In genomic region chr3:46875848-46876247, GRCm38 (mm10) we compare ENCODE assay signal across 19 mouse cellular contexts.
A peak's percentile ranks its signal among the peaks of the same experiment; 100 is the strongest.
DNase-seq lines count a peak whose midpoint lies in the region; ATAC-seq and TF ChIP-seq lines count a peak whose summit lies in the region.
"Had no signal": no experiment of that assay in that cellular context is flagged by ENCODE, and none has a peak within 500 bp of the region (broad histone marks: within the 10 kb centered on the region; RNA-seq: fewer than 3 reads in every experiment).

No protein-coding gene starts in this region.

- H3K9ac ChIP-seq in lung, embryonic 15.5 days, result no peak overlapping the region
- no peak overlapping the region for H3K9ac ChIP-seq in lung, postnatal 0 days (replicated peaks; ENCODE audit: low read depth)
- H3K9ac ChIP-seq in hindbrain, postnatal 0 days (replicated peaks; ENCODE audit: low read length), result no peak overlapping the region
- H3K9ac ChIP-seq: forebrain, embryonic 13.5 days; hindbrain, embryonic 12.5 days; hindbrain, embryonic 15.5 days had no signal

- WGBS in lung, embryonic 15.5 days, result 82% methylated on average over 1 of the region's 1 CpGs
- WGBS in lung, postnatal 0 days, result 81% methylated on average over 1 of the region's 1 CpGs
- WGBS in hindbrain, postnatal 0 days, result 93% methylated on average over 1 of the region's 1 CpGs

- no peaks in the 10 kb centered on the region for H3K4me1 ChIP-seq in lung, embryonic 15.5 days
- H3K4me1 ChIP-seq in lung, postnatal 0 days (ENCODE audit: insufficient read depth, low read depth, low read length), result no peaks in the 10 kb centered on the region
- H3K4me1 ChIP-seq in hindbrain, postnatal 0 days (ENCODE audit: insufficient read depth, low read length), result no peaks in the 10 kb centered on the region
- H3K4me1 ChIP-seq: forebrain, embryonic 10.5 days; forebrain, embryonic 13.5 days; hindbrain, embryonic 12.5 days; hindbrain, embryonic 15.5 days had no signal

- no peaks in the 10 kb centered on the region for H3K27me3 ChIP-seq in lung, embryonic 15.5 days
- no peaks in the 10 kb centered on the region for H3K27me3 ChIP-seq in lung, postnatal 0 days (replicated peaks; ENCODE audit: insufficient read depth, low read length)
- H3K27me3 ChIP-seq in hindbrain, postnatal 0 days (ENCODE audit: insufficient read depth, low read length), result no peaks in the 10 kb centered on the region
- H3K27me3 ChIP-seq: forebrain, embryonic 13.5 days; hindbrain, embryonic 12.5 days; hindbrain, embryonic 15.5 days had no signal

- ATAC-seq in lung, embryonic 15.5 days (ENCODE audit: borderline replicate concordance, extremely low read depth, low FRiP score, low TSS enrichment), result 0 out of 2 replicates have a peak, but pooled peaks have one; percentile 23
- ATAC-seq in lung, postnatal 0 days, result peak; percentile 67
- ATAC-seq in hindbrain, postnatal 0 days, result no peak
- ATAC-seq: activated CD4-positive, CD25-positive, alpha-beta regulatory T cell, adult 4 months; CD4-positive, CD25-positive, alpha-beta regulatory T cell, adult 4 months; forebrain, embryonic 13.5 days had no signal

- H3K9me3 ChIP-seq in lung, embryonic 15.5 days, result no peaks in the 10 kb centered on the region
- H3K9me3 ChIP-seq in lung, postnatal 0 days (ENCODE audit: low read length), result no peaks in the 10 kb centered on the region
- no peaks in the 10 kb centered on the region for H3K9me3 ChIP-seq in hindbrain, postnatal 0 days (ENCODE audit: low read length)
- H3K9me3 ChIP-seq: forebrain, embryonic 10.5 days; forebrain, embryonic 13.5 days; hindbrain, embryonic 15.5 days had no signal

- DNase-seq in lung, adult 18-20 months, result no peak
- peak; percentile 36 for DNase-seq in lung, postnatal 0 days (ENCODE audit: low spot score)
- peak; percentile 1 for DNase-seq in lung, postnatal 25 days (ENCODE audit: low spot score)
- no peak for DNase-seq in hindbrain, postnatal 0 days (ENCODE audit: low spot score)
- no peak for DNase-seq in kidney, adult 9 months
- DNase-seq: adrenal gland, adult 8-10 months; adrenal gland, postnatal 25 days; cerebellum, adult 11-12 months; cerebellum, adult 8-10 months; cerebellum, postnatal 14 days; gastrocnemius, postnatal 25 days had no signal

- TF ChIP-seq CTCF in lung, postnatal 0 days (IDR thresholded peaks at IDR 0.05), result no peak
- no peak for TF ChIP-seq CTCF in hindbrain, postnatal 0 days (IDR thresholded peaks at IDR 0.05; ENCODE audit: low read depth)

- no peak overlapping the region for H3K4me3 ChIP-seq in lung, embryonic 15.5 days
- no peak overlapping the region for H3K4me3 ChIP-seq in lung, postnatal 0 days (ENCODE audit: low read depth, low read length)
- H3K4me3 ChIP-seq in hindbrain, postnatal 0 days (ENCODE audit: low read length), result no peak overlapping the region
- H3K4me3 ChIP-seq: forebrain, embryonic 10.5 days; forebrain, embryonic 13.5 days; hindbrain, embryonic 12.5 days; hindbrain, embryonic 15.5 days had no signal

- no peaks in the 10 kb centered on the region for H3K36me3 ChIP-seq in lung, embryonic 15.5 days
- H3K36me3 ChIP-seq in lung, postnatal 0 days (ENCODE audit: insufficient read depth, low read length), result no peaks in the 10 kb centered on the region
- H3K36me3 ChIP-seq in hindbrain, postnatal 0 days (ENCODE audit: insufficient read depth, low read length), result no peaks in the 10 kb centered on the region
- H3K36me3 ChIP-seq: forebrain, embryonic 10.5 days; hindbrain, embryonic 12.5 days; hindbrain, embryonic 15.5 days had no signal

- H3K27ac ChIP-seq in lung, embryonic 15.5 days, result peak overlapping the region; percentile 37
- no peak overlapping the region for H3K27ac ChIP-seq in lung, postnatal 0 days (ENCODE audit: low read length)
- H3K27ac ChIP-seq in hindbrain, postnatal 0 days, result no peak overlapping the region
- H3K27ac ChIP-seq: forebrain, embryonic 10.5 days; forebrain, embryonic 13.5 days; hindbrain, embryonic 12.5 days; hindbrain, embryonic 15.5 days had no signal

- H3K4me2 ChIP-seq in lung, embryonic 15.5 days, result no peak overlapping the region
- no peak overlapping the region for H3K4me2 ChIP-seq in lung, postnatal 0 days (replicated peaks; ENCODE audit: low read depth, low read length)
- no peak overlapping the region for H3K4me2 ChIP-seq in hindbrain, postnatal 0 days (ENCODE audit: low read depth, low read length)
- H3K4me2 ChIP-seq: forebrain, embryonic 13.5 days; heart, embryonic 11.5 days; hindbrain, embryonic 12.5 days; hindbrain, embryonic 15.5 days had no signal

- TF ChIP-seq EP300 in lung, postnatal 0 days (IDR thresholded peaks at IDR 0.05), result no peak

Comparison
In these comparisons a context has a peak if more than half of its experiments do, and no peak if none do; other contexts are left out.
1. DNase-seq: peak in lung, postnatal 0 days (single experiment) and lung, postnatal 25 days (single experiment); none in lung, adult 18-20 months (0 of 2), hindbrain, postnatal 0 days (single experiment) and kidney, adult 9 months (single experiment).